Mouse (Mus musculus) megakaryocyte, embryonic 14.5 days (primary cell): Measurements from ENCODE around the gene Noa1.

Experiments used
- FLI1 ChIP-seq: IDR thresholded peaks from 2 replicates; pipeline ENCODE4 v1.6.1; 2012; ENCODE audit warnings: low read length, inconsistent platforms, mixed read lengths
- GATA1 ChIP-seq: IDR thresholded peaks from 3 replicates; pipeline ENCODE4 v1.6.1; 2012; ENCODE audit warnings: mixed read lengths, low read length, inconsistent platforms, borderline replicate concordance

DNA sequence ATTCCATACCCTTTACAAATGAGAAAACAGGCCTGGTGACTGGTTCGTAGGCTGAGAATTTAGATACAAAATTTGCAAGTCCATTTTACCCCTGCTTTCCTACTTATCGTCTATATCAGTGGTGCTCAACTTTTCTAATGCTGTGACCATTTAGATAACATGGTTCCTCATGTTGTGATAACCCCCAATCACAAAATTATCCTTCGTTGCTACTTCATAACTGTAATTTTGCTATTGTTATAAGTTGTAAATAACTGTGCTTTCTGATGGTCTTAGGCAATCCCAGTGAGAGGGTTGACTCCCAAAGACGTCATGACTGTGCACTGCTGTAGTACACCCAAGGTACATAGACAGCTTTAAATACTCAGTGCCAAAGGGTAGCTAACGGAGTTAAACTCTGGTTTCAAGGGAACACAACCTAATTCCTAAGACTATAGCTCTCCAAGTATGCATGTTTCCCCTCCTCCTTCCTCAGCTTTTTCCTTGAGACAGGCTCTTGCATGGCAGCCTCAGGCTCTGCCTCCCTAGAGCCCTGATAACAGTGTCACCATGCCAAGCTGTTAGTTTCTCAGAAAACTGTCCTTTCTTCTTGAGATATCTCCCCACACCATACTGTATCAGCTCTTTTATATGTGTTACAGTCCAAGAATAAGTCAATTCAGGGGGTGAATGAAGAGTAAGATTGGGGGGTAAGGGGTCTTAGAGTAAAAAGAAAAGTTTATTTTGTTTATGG is 1.9 kb downstream of the Noa1 start:
- TF ChIP-seq GATA1 (no peak), FLI1 (no peak)
